9 mouse cellular contexts compared by ENCODE assay signal in the genomic region with DNA sequence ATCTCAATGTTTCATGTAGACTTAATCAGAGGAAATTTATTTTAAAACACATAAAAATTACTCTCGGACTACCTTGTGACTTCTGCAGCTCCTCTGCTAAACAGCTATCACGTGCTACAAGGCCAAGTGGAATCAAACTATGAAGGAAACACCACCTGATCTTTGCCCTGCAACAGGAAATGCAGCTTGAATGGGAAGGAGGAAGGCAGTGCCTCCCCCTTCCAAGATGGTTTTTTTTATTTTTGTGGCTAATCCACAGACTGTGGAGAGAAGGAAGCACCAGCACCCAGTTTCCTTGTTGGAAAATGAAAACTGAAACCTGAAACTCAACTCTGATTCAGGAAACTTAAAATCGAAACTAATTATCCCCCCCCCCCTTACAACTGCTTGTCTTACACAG. TPM values are rescaled to one million over a fixed set of nuclear protein-coding genes. Genes with fewer than 3 reads are reported as not detected.
DNase-seq lines count a peak whose midpoint lies in the region; ATAC-seq and TF ChIP-seq lines count a peak whose summit lies in the region.
"Had no signal": no experiment of that assay in that cellular context is flagged by ENCODE, and none has a peak within 500 bp of the region (broad histone marks: within the 10 kb centered on the region; RNA-seq: fewer than 3 reads in every experiment).

No protein-coding gene starts in this region.

- peak; percentile 49 for DNase-seq in lung, embryonic 14.5 days
- no peak for DNase-seq in lung, postnatal 14 days
- DNase-seq in R1 (ENCODE audit: low read depth, low spot score), result peak; percentile 72
- peak; percentile 87 for DNase-seq in kidney, adult 2 months
- no peak for DNase-seq in liver, postnatal 0 days
- DNase-seq in left cerebral cortex, postnatal 14 days (ENCODE audit: low spot score in 2 of 2), result no peak
- no peak for DNase-seq in right cerebral cortex, postnatal 36 days (ENCODE audit: low spot score in 2 of 2)
- DNase-seq: adrenal gland, postnatal 36 days; cerebellum, postnatal 14 days had no signal

- no peaks in the 10 kb centered on the region for H3K9me3 ChIP-seq in lung, embryonic 14.5 days (ENCODE audit: low read depth, low read length)
- no peaks in the 10 kb centered on the region for H3K9me3 ChIP-seq in liver, postnatal 0 days (ENCODE audit: low read length)

- 52% methylated on average over 3 of the region's 3 CpGs for WGBS in lung, embryonic 14.5 days
- WGBS in kidney, adult 2 months, result 8% methylated on average over 3 of the region's 3 CpGs
- 47% methylated on average over 3 of the region's 3 CpGs for WGBS in liver, postnatal 0 days (ENCODE audit: insufficient replicate concordance)

- no peaks in the 10 kb centered on the region for H3K27me3 ChIP-seq in lung, embryonic 14.5 days (ENCODE audit: insufficient read depth, low read length)
- H3K27me3 ChIP-seq in kidney, adult 2 months (replicated peaks; ENCODE audit: control insufficient read depth, insufficient read depth, low read length), result no peaks in the 10 kb centered on the region
- no peaks in the 10 kb centered on the region for H3K27me3 ChIP-seq in liver, postnatal 0 days (ENCODE audit: insufficient read depth, low read length)

- peaks cover 43% of the 10 kb centered on the region for H3K36me3 ChIP-seq in lung, embryonic 14.5 days (ENCODE audit: insufficient read depth)
- H3K36me3 ChIP-seq in kidney, adult 2 months (ENCODE audit: control insufficient read depth, insufficient read depth, low read length), result peaks cover 18% of the 10 kb centered on the region; the same call in 1 of the 2 replicates
- peaks cover 60% of the 10 kb centered on the region for H3K36me3 ChIP-seq in liver, postnatal 0 days (replicated peaks; ENCODE audit: insufficient read depth, low read length)

- intact Hi-C loops in left cerebral cortex, postnatal 14 days (cut with DNase I), result no loop called here

- no peak overlapping the region for H3K27ac ChIP-seq in lung, embryonic 14.5 days (ENCODE audit: low read depth)
- peak overlapping the region; percentile 57; the same call in 1 of the 2 replicates for H3K27ac ChIP-seq in kidney, adult 2 months (ENCODE audit: insufficient read depth, low read depth, low read length)
- peak overlapping the region; percentile 58 for H3K27ac ChIP-seq in liver, postnatal 0 days (ENCODE audit: low read depth)

- no peak for TF ChIP-seq POLR2A in kidney, adult 2 months (IDR thresholded peaks at IDR 0.05; ENCODE audit: low read depth, low read length)

- no peak for ATAC-seq in lung, embryonic 14.5 days (ENCODE audit: insufficient read depth)
- no peak for ATAC-seq in liver, postnatal 0 days

- no peaks in the 10 kb centered on the region for H3K4me1 ChIP-seq in lung, embryonic 14.5 days (ENCODE audit: insufficient read depth)
- H3K4me1 ChIP-seq in kidney, adult 2 months (ENCODE audit: control insufficient read depth, insufficient read depth, low read length), result peaks cover 27% of the 10 kb centered on the region
- H3K4me1 ChIP-seq in liver, postnatal 0 days (ENCODE audit: insufficient read depth), result peaks cover 32% of the 10 kb centered on the region

- no peak overlapping the region for H3K9ac ChIP-seq in lung, embryonic 14.5 days
- no peak overlapping the region for H3K9ac ChIP-seq in liver, postnatal 0 days (replicated peaks)

- TF ChIP-seq CTCF in lung, embryonic 14.5 days (IDR thresholded peaks at IDR 0.05; ENCODE audit: low read depth), result no peak
- no peak for TF ChIP-seq CTCF in kidney, adult 2 months (conservative IDR thresholded peaks at IDR 0.05; ENCODE audit: insufficient read depth, insufficient read length, low read depth, low read length)
- TF ChIP-seq CTCF in liver, postnatal 0 days (IDR thresholded peaks at IDR 0.05; ENCODE audit: low read depth), result no peak

- H3K4me2 ChIP-seq in lung, embryonic 14.5 days, result no peak overlapping the region
- H3K4me2 ChIP-seq in liver, postnatal 0 days (ENCODE audit: low read depth, low read length), result peak overlapping the region; percentile 36; the same call in 1 of the 2 replicates

- TF ChIP-seq EP300 in liver, postnatal 0 days (IDR thresholded peaks at IDR 0.05; ENCODE audit: low read depth), result 0 out of 2 replicates have a peak, but pooled peaks have one; percentile 22

- H3K4me3 ChIP-seq in lung, embryonic 14.5 days (ENCODE audit: low read depth, low read length), result no peak overlapping the region
- no peak overlapping the region for H3K4me3 ChIP-seq in kidney, adult 2 months (ENCODE audit: insufficient read depth, low read depth, low read length)
- H3K4me3 ChIP-seq in liver, postnatal 0 days (ENCODE audit: low read depth, low read length), result no peak overlapping the region

RNA-seq across cellular contexts. Expression of a gene that starts 4.6 kb away (rescaled TPM):
- polyA plus RNA-seq in lung, embryonic 14.5 days (2014; fragmentation: Nextera tagmentation; extraction: Ambion mirVana), result 7.0 and 8.9 TPM in 2 replicates
- 58.7 and 60.9 TPM in 2 replicates for polyA plus RNA-seq in kidney, adult 2 months (2012; rRNA removed)
- polyA plus RNA-seq in liver, postnatal 0 days (2015; fragmentation: Nextera tagmentation; extraction: Ambion mirVana), result 5.8 and 6.3 TPM in 2 replicates
- 10 to 100 TPM; 41.5 to 43.9 TPM for total RNA-seq in left cerebral cortex, postnatal 14 days (2021)

RNA-seq across cellular contexts. Expression of a gene that starts 43.2 kb away (rescaled TPM):
- polyA plus RNA-seq in lung, embryonic 14.5 days (2014; fragmentation: Nextera tagmentation; extraction: Ambion mirVana), result 46.3 and 52.6 TPM in 2 replicates
- 14.9 and 15.0 TPM in 2 replicates for polyA plus RNA-seq in kidney, adult 2 months (2012; rRNA removed)
- 19.2 and 21.9 TPM in 2 replicates for polyA plus RNA-seq in liver, postnatal 0 days (2015; fragmentation: Nextera tagmentation; extraction: Ambion mirVana)
- 10 to 100 TPM; 29.0 to 31.3 TPM for total RNA-seq in left cerebral cortex, postnatal 14 days (2021)

Comparison
In these comparisons a context has a peak if more than half of its experiments do, and no peak if none do; other contexts are left out.
1. DNase-seq: peak in lung, embryonic 14.5 days (single experiment), R1 (single experiment) and kidney, adult 2 months (single experiment); none in lung, postnatal 14 days (single experiment), liver, postnatal 0 days (single experiment), left cerebral cortex, postnatal 14 days (0 of 2) and right cerebral cortex, postnatal 36 days (0 of 2).